Mouse (Mus musculus) CD8-positive naive resting alpha-beta T cell, adult 2 months (primary cell): Measurements from ENCODE around the gene Gm42742.

Experiments
- DNase-seq, 2 experiments: peaks; one replicate each; pipeline ENCODE4 v3.0.0; 2022; ENCODE audit warnings: low read depth in 2 of 2, low spot score in 2 of 2

Gene Gm42742

GRCm38 (mm10) chr7:127004122-127004875 lies 16.6 kb downstream of the Gm42742 start:
- no peak for DNase-seq

- DNase-seq: no peak
These were observed 17.3 kb downstream of the Gm42742 start for GRCm38 (mm10) chr7:127003620-127004019.

- DNase-seq: peak; percentile 44 to 59
These were observed 21.3 kb downstream of the Gm42742 start for GRCm38 (mm10) chr7:126999568-126999967.

- no peak for DNase-seq
These were observed 24.4 kb downstream of the Gm42742 start for GRCm38 (mm10) chr7:126996449-126996848.

- no peak for DNase-seq
These were observed 32.1 kb downstream of the Gm42742 start for GRCm38 (mm10) chr7:126988816-126989215.

- no peak for DNase-seq
These were observed 34.6 kb downstream of the Gm42742 start for GRCm38 (mm10) chr7:126986319-126986718.

- DNase-seq: no peak
These were observed 36.0 kb downstream of the Gm42742 start for GRCm38 (mm10) chr7:126984667-126985444.

- DNase-seq: no peak
These were observed 37.8 kb downstream of the Gm42742 start for GRCm38 (mm10) chr7:126983113-126983512.

GRCm38 (mm10) chr7:126982054-126982453 lies 38.8 kb downstream of the Gm42742 start:
- no peak for DNase-seq

- DNase-seq: no peak
These were observed 39.3 kb downstream of the Gm42742 start for GRCm38 (mm10) chr7:126981601-126982000.

- peak; percentile 11 to 30 for DNase-seq
These were observed 42.1 kb downstream of the Gm42742 start for GRCm38 (mm10) chr7:126978841-126979240.

- DNase-seq: no peak
These were observed 43.9 kb downstream of the Gm42742 start for GRCm38 (mm10) chr7:126976878-126977459.

- DNase-seq: peak; percentile 94 to 96
These were observed 44.7 kb downstream of the Gm42742 start, which contains the start of gene Cdiptos for GRCm38 (mm10) chr7:126975950-126976866. TSS of gene Cdiptos (minus strand) at chr7:126976098.

- no peak for DNase-seq
These were observed 45.2 kb downstream of the Gm42742 start, which contains the start of gene Cdipt for GRCm38 (mm10) chr7:126975893-126975949. TSS of gene Cdipt (plus strand) at chr7:126975914.

- no peak for DNase-seq
These were observed 45.4 kb downstream of the Gm42742 start for GRCm38 (mm10) chr7:126975493-126975892.

GRCm38 (mm10) chr7:126967361-126967760 lies 53.5 kb downstream of the Gm42742 start:
- no peak for DNase-seq

- no peak for DNase-seq
These were observed 55.3 kb downstream of the Gm42742 start for GRCm38 (mm10) chr7:126965568-126965967.
